Mouse (Mus musculus): ENCODE data around the gene Atp11a. TPM values are rescaled to one million over a fixed set of nuclear protein-coding genes. Genes with fewer than 3 reads are reported as not detected.

The Atp11a gene
- polyA plus RNA-seq, 1 experiment from 2014 or later, result 1.6 TPM

GRCm38 (mm10) chr8:12753054-12753453 lies 3.8 kb upstream of the Atp11a start:
- Histone ChIP-seq H3K9me3 (replicated peaks) (no peaks in the 10 kb centered on the region), H3K36me3 (replicated peaks) (no peaks in the 10 kb centered on the region), H3K4me3 (replicated peaks) (no peak overlapping the region), H3K9ac (no peak overlapping the region), H3K27ac (replicated peaks) (no peak overlapping the region), H3K27me3 (peaks cover 81% of the 10 kb centered on the region), H3K4me2 (no peak overlapping the region), H3K4me1 (replicated peaks) (peaks cover 10% of the 10 kb centered on the region)
- 57% methylated on average over 6 of the region's 6 CpGs for WGBS (ENCODE audit: insufficient replicate concordance)
- no peak for ATAC-seq (ENCODE audit: insufficient read depth)

GRCm38 (mm10) chr8:12754115-12754514 lies 2.7 kb upstream of the Atp11a start:
- Histone ChIP-seq H3K4me3 (replicated peaks) (no peak overlapping the region), H3K36me3 (replicated peaks) (no peaks in the 10 kb centered on the region), H3K27me3 (peaks cover 82% of the 10 kb centered on the region), H3K9me3 (replicated peaks) (no peaks in the 10 kb centered on the region), H3K27ac (replicated peaks) (no peak overlapping the region), H3K9ac (no peak overlapping the region), H3K4me2 (no peak overlapping the region), H3K4me1 (replicated peaks) (peaks cover 10% of the 10 kb centered on the region)
- WGBS (ENCODE audit: insufficient replicate concordance), result 57% methylated on average over 5 of the region's 5 CpGs
- ATAC-seq (ENCODE audit: insufficient read depth), result no peak

GRCm38 (mm10) chr8:12755312-12755711 lies 1.5 kb upstream of the Atp11a start:
- H3K36me3 ChIP-seq (replicated peaks), result no peaks in the 10 kb centered on the region
- H3K4me2 ChIP-seq, result no peak overlapping the region
- 33% methylated on average over 2 of the region's 2 CpGs for WGBS (ENCODE audit: insufficient replicate concordance)
- H3K4me3 ChIP-seq (replicated peaks), result no peak overlapping the region
- peaks cover 10% of the 10 kb centered on the region for H3K4me1 ChIP-seq (replicated peaks)
- H3K27me3 ChIP-seq, result peaks cover 85% of the 10 kb centered on the region
- H3K9ac ChIP-seq, result no peak overlapping the region
- no peak for ATAC-seq (ENCODE audit: insufficient read depth)
- no peaks in the 10 kb centered on the region for H3K9me3 ChIP-seq (replicated peaks)
- no peak overlapping the region for H3K27ac ChIP-seq (replicated peaks)

- no peaks in the 10 kb centered on the region for H3K36me3 ChIP-seq (replicated peaks)
- H3K9me3 ChIP-seq (replicated peaks), result no peaks in the 10 kb centered on the region
- H3K9ac ChIP-seq, result no peak overlapping the region
- WGBS (ENCODE audit: insufficient replicate concordance), result 64% methylated on average over 5 of the region's 5 CpGs
- peaks cover 10% of the 10 kb centered on the region for H3K4me1 ChIP-seq (replicated peaks)
- H3K4me2 ChIP-seq, result no peak overlapping the region
- H3K4me3 ChIP-seq (replicated peaks), result no peak overlapping the region
- no peak overlapping the region for H3K27ac ChIP-seq (replicated peaks)
- ATAC-seq (ENCODE audit: insufficient read depth), result no peak
- peaks cover 82% of the 10 kb centered on the region for H3K27me3 ChIP-seq
Observed at GRCm38 (mm10) chr8:12755826-12756225, 988 bp upstream of the Atp11a start.

- ATAC-seq (ENCODE audit: insufficient read depth), result peak; percentile 40; the same call in 1 of the 2 replicates
- peak overlapping the region; percentile 75 for H3K4me2 ChIP-seq
- H3K9me3 ChIP-seq (replicated peaks), result no peaks in the 10 kb centered on the region
- WGBS (ENCODE audit: insufficient replicate concordance), result 5% methylated on average over 59 of the region's 61 CpGs
- H3K27ac ChIP-seq (replicated peaks), result no peak overlapping the region
- peaks cover 10% of the 10 kb centered on the region for H3K4me1 ChIP-seq (replicated peaks)
- H3K27me3 ChIP-seq, result peaks cover 85% of the 10 kb centered on the region
- H3K36me3 ChIP-seq (replicated peaks), result no peaks in the 10 kb centered on the region
- H3K4me3 ChIP-seq (replicated peaks), result peak overlapping the region; percentile 62
- peak overlapping the region; percentile 54 for H3K9ac ChIP-seq
Observed at GRCm38 (mm10) chr8:12757231-12757940, 572 bp downstream of the Atp11a start.

- Histone ChIP-seq H3K4me3 (replicated peaks) (no peak overlapping the region), H3K36me3 (replicated peaks) (no peaks in the 10 kb centered on the region), H3K9me3 (replicated peaks) (no peaks in the 10 kb centered on the region), H3K27ac (replicated peaks) (no peak overlapping the region), H3K4me1 (replicated peaks) (peaks cover 12% of the 10 kb centered on the region), H3K9ac (no peak overlapping the region), H3K4me2 (no peak overlapping the region), H3K27me3 (peaks cover 73% of the 10 kb centered on the region)
- ATAC-seq (ENCODE audit: insufficient read depth), result no peak
- 55% methylated on average over 3 of the region's 3 CpGs for WGBS (ENCODE audit: insufficient replicate concordance)
Observed at GRCm38 (mm10) chr8:12759963-12760362, 3.1 kb downstream of the Atp11a start.

GRCm38 (mm10) chr8:12761873-12762272 lies 5.1 kb downstream of the Atp11a start:
- ATAC-seq (ENCODE audit: insufficient read depth), result no peak
- no peak overlapping the region for H3K27ac ChIP-seq (replicated peaks)
- H3K4me1 ChIP-seq (replicated peaks), result peaks cover 9% of the 10 kb centered on the region
- no peak overlapping the region for H3K9ac ChIP-seq
- no peaks in the 10 kb centered on the region for H3K36me3 ChIP-seq (replicated peaks)
- H3K4me3 ChIP-seq (replicated peaks), result no peak overlapping the region
- WGBS (ENCODE audit: insufficient replicate concordance), result 44% methylated on average over 3 of the region's 3 CpGs
- H3K4me2 ChIP-seq, result no peak overlapping the region
- H3K27me3 ChIP-seq, result peaks cover 56% of the 10 kb centered on the region
- no peaks in the 10 kb centered on the region for H3K9me3 ChIP-seq (replicated peaks)

- H3K4me2 ChIP-seq, result no peak overlapping the region
- H3K27me3 ChIP-seq, result peaks cover 41% of the 10 kb centered on the region
- H3K36me3 ChIP-seq (replicated peaks), result no peaks in the 10 kb centered on the region
- no peak overlapping the region for H3K9ac ChIP-seq
- no peak for ATAC-seq (ENCODE audit: insufficient read depth)
- H3K4me1 ChIP-seq (replicated peaks), result 0 out of 2 replicates have a peak, but pooled peaks cover 2% of the 10 kb centered on the region
- H3K4me3 ChIP-seq (replicated peaks), result no peak overlapping the region
- 65% methylated on average over 4 of the region's 4 CpGs for WGBS (ENCODE audit: insufficient replicate concordance)
- no peaks in the 10 kb centered on the region for H3K9me3 ChIP-seq (replicated peaks)
- H3K27ac ChIP-seq (replicated peaks), result no peak overlapping the region
Observed at GRCm38 (mm10) chr8:12763565-12764108, 6.8 kb downstream of the Atp11a start.

GRCm38 (mm10) chr8:12764971-12765370 lies 8.2 kb downstream of the Atp11a start:
- Histone ChIP-seq H3K9ac (no peak overlapping the region), H3K4me1 (replicated peaks) (0 out of 2 replicates have a peak, but pooled peaks cover 2% of the 10 kb centered on the region), H3K36me3 (replicated peaks) (no peaks in the 10 kb centered on the region), H3K27me3 (peaks cover 28% of the 10 kb centered on the region), H3K4me3 (replicated peaks) (no peak overlapping the region), H3K4me2 (no peak overlapping the region), H3K9me3 (replicated peaks) (no peaks in the 10 kb centered on the region), H3K27ac (replicated peaks) (no peak overlapping the region)
- no peak for ATAC-seq (ENCODE audit: insufficient read depth)
- WGBS (ENCODE audit: insufficient replicate concordance), result 80% methylated on average over 4 of the region's 4 CpGs

GRCm38 (mm10) chr8:12767176-12767575 lies 10.4 kb downstream of the Atp11a start:
- Histone ChIP-seq H3K36me3 (replicated peaks) (no peaks in the 10 kb centered on the region), H3K9me3 (replicated peaks) (no peaks in the 10 kb centered on the region), H3K4me3 (replicated peaks) (no peak overlapping the region), H3K4me1 (replicated peaks) (0 out of 2 replicates have a peak, but pooled peaks cover 2% of the 10 kb centered on the region), H3K27ac (replicated peaks) (no peak overlapping the region), H3K9ac (no peak overlapping the region), H3K4me2 (no peak overlapping the region), H3K27me3 (peaks cover 14% of the 10 kb centered on the region)
- 74% methylated on average over 3 of the region's 3 CpGs for WGBS (ENCODE audit: insufficient replicate concordance)
- no peak for ATAC-seq (ENCODE audit: insufficient read depth)

GRCm38 (mm10) chr8:12768747-12769146 lies 11.9 kb downstream of the Atp11a start:
- H3K9me3 ChIP-seq (replicated peaks), result no peaks in the 10 kb centered on the region
- peaks cover under 1% of the 10 kb centered on the region; the same call in 1 of the 2 replicates for H3K4me1 ChIP-seq (replicated peaks)
- peaks cover 6% of the 10 kb centered on the region; the same call in 1 of the 2 replicates for H3K27me3 ChIP-seq
- no peak overlapping the region for H3K9ac ChIP-seq
- H3K27ac ChIP-seq (replicated peaks), result no peak overlapping the region
- H3K4me2 ChIP-seq, result no peak overlapping the region
- H3K4me3 ChIP-seq (replicated peaks), result no peak overlapping the region
- 57% methylated on average over 6 of the region's 6 CpGs for WGBS (ENCODE audit: insufficient replicate concordance)
- no peaks in the 10 kb centered on the region for H3K36me3 ChIP-seq (replicated peaks)
- ATAC-seq (ENCODE audit: insufficient read depth), result no peak

Data from liver, embryonic 15.5 days (tissue).